Mouse (Mus musculus) embryonic fibroblast, embryonic 13.5 days (primary cell): ENCODE measurements around the gene Ccdc146. TPM values are rescaled to one million over a fixed set of nuclear protein-coding genes. Genes with fewer than 3 reads are reported as not detected.

Experiments used
- H3K27ac ChIP-seq: 2 replicates; pipeline ENCODE4 v1.5.1; 2012; ENCODE audit warnings: low read length, control low read depth, inconsistent platforms; ENCODE audit not compliant: insufficient read depth
- H3K4me1 ChIP-seq: 2 replicates; pipeline ENCODE4 v1.6.1; 2011; ENCODE audit warnings: low read length; ENCODE audit not compliant: control insufficient read depth, insufficient read depth
- H3K4me3 ChIP-seq: 2 replicates; pipeline ENCODE4 v1.5.1; 2011; ENCODE audit warnings: mild to moderate bottlenecking, control low read depth, low read length; ENCODE audit not compliant: insufficient read depth
- CTCF ChIP-seq: IDR thresholded peaks from 2 replicates; pipeline ENCODE4 v1.5.1; 2011; ENCODE audit warnings: mild to moderate bottlenecking, control low read depth, low read length, moderate library complexity, borderline replicate concordance; ENCODE audit not compliant: insufficient read depth
- POLR2A ChIP-seq: IDR thresholded peaks from 2 replicates; pipeline ENCODE4 v1.6.1; 2011; ENCODE audit warnings: low read depth, mild to moderate bottlenecking, control low read depth, low read length, moderate library complexity
- polyA plus RNA-seq: library from polyadenylated mRNA; stranded (reverse); fragments of >200 nt; gene quantifications from 2 replicates; pipeline ENCODE4 v1.2.4, GENCODE M21; 2011; ENCODE audit warnings: low read depth; ENCODE audit not compliant: missing spikeins, insufficient read length

Gene Ccdc146
- polyA plus RNA-seq, 1 experiment: not detected

DNA sequence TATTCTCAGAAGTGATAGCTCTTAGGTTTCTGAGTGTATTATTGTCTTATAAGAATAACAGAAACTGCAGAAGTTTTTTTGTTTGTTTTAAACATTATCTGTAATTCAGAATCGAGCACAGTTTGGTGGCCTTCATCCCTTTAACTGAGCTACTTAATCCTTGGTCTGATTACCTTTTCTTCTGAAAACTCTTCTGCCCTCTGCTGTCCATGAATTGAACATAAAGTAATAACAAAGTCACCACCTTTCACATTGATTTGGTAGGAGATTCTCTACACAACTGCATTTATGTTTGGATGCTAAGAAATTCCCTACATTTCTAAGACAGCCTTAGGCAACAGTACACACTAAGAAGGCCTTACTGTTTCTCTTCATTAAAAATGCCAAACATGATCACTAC is 3.9 kb downstream of the Ccdc146 start:
- TF ChIP-seq POLR2A (no peak), CTCF (no peak)
- Histone ChIP-seq H3K4me1 (no peaks in the 10 kb centered on the region), H3K4me3 (no peak overlapping the region), H3K27ac (no peak overlapping the region)

DNA sequence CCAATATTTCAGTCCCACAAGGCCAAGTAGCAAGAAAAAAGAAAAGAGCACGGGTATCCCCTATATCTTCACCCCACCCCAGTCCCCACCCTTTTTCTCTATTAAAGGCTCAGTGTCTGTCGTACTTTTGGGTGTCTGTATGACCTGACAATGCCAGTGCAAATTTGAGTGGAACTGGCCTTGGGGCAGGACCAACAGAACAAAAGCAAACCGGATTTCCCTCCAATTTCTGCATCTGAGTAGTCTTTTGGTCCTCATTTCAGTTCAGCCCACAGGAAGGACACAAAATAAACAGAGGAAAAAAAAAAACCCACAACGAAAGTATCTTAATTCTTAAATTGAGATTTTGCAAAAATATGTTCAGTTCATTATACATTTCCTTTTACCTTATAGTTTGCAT is 5.9 kb downstream of the Ccdc146 start:
- TF ChIP-seq POLR2A (no peak), CTCF (no peak)
- Histone ChIP-seq H3K27ac (no peak overlapping the region), H3K4me1 (no peaks in the 10 kb centered on the region), H3K4me3 (no peak overlapping the region)

DNA sequence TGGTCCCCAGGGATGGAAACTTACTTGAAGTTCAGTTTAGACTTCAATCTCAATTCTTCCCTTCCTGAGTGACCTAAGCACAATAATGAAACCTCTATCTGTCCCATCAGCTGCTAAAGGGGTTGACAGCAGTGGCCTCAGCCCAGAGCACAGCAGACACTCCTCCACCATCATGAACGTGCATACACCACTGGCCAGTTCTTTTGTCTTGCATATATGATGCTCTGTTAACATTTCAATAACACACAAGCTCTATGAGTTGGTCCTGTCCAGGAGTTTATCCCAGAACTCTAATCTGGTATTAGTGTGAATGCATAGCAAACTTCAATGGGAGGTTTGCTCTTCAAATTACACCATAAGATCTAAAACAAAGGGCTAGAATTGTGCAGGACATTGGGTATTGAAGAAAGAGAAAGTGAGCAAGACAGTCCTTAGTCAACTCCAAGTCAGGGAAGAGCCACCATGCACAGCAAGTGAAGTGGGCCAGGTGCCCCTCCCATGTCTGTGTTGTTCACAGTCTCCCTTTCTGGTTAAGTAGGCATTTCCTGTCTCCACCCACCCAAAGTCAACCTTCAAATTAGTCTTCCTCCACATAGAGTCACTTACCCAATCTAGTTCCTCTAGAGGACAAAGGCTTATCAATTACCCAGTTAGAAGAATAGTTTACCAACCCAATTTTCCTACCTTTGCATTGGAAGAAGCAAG is 10.2 kb downstream of the Ccdc146 start:
- no peak overlapping the region for H3K27ac ChIP-seq
- H3K4me3 ChIP-seq: no peak overlapping the region
- no peak for TF ChIP-seq CTCF
- TF ChIP-seq POLR2A: no peak
- H3K4me1 ChIP-seq: no peaks in the 10 kb centered on the region

DNA sequence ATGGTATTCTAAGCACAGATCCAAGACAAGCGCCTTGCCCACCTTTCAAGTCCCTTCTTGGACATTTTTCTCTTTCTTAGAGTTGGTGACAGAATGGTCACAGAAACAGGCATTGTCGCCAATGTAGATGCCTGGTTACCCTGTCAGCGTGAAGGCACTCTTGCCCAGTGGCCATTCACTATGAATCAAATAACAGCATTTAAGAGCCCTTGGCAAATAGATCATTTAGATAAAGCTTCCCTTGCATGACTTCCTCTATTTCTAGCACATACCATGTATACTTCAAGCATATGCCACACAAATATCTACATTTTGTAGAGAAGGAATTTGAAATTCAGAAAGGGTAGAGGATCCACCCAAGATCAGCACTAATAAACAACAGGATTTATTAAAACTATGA is 11.2 kb downstream of the Ccdc146 start:
- no peak overlapping the region for H3K27ac ChIP-seq
- H3K4me3 ChIP-seq: no peak overlapping the region
- H3K4me1 ChIP-seq: no peaks in the 10 kb centered on the region
- TF ChIP-seq POLR2A (no peak), CTCF (no peak)

DNA sequence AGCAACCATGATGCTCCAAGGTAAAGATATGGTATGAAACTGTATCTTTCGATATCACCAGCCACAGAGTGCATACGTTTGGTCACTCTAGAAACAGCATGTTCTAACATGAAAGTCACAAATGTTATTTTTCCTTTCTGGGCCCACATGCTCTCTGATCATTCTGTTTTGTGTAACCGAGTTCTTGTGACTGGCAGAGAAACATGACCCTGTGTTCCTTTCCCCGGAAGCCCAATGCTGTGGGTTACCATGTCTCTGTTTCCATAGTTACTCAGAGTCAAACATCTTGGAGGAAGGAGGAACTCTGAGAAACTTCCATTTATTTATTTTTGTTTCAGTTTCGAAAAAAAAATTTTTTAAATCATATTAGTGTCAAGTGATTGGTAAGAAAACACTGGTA is 12.4 kb downstream of the Ccdc146 start:
- H3K4me1 ChIP-seq: no peaks in the 10 kb centered on the region

DNA sequence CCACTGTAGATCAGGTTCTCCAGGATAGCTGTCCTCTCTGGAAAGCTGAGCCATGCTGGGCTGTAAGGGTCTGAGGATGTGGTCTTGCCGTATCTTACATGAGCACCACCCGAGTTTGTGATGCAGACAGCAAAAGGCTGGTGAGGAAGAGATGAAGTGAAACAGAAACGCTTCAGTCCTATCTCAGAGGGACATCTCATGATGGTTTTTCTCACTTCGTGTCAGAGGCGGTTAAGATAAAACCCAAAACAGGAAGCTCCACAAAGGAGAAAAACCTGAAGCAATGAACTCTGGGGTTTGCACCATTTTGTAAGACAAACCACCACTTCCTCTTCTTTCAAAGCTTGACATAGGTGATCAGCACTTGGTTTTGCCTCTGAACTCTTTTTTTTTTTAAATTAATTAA is 13.2 kb downstream of the Ccdc146 start:
- Histone ChIP-seq H3K4me3 (no peak overlapping the region), H3K4me1 (no peaks in the 10 kb centered on the region), H3K27ac (no peak overlapping the region)
- TF ChIP-seq POLR2A (no peak), CTCF (no peak)

More for the DNA sequence above, 12.4 kb downstream of the Ccdc146 start:
- no peak overlapping the region for H3K27ac ChIP-seq
- H3K4me3 ChIP-seq: no peak overlapping the region
- TF ChIP-seq POLR2A (no peak), CTCF (no peak)

DNA sequence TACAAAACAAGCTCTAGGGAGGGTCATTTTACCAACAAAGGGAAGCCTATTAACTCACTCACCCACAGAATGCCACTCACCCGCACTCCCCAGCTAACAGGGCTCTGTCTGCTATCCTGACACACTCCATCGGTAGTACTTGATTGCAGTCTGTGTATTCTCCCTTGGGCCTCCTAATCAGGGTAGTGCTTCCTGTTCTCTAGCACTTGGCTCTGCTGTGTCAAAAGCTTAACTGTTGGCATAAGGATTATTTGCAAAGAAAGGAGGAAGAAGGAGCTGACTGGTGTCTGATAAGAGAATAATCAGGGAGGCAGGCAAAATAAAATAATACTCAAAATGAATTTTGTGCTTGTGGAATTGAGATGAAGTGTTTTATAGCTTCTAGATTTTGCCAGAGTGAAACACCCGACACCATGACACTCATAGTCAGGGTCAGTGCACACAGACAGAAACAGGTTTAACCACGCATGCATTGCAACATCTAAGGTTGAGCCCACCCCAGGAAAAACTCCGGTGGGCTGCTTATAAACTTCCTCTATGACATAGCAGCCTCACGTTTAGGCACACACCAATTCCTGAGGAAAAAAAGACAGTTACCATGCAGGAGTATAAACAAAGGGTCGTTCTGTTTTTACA is 29.2 kb downstream of the Ccdc146 start:
- Histone ChIP-seq H3K27ac (no peak overlapping the region), H3K4me3 (no peak overlapping the region), H3K4me1 (no peaks in the 10 kb centered on the region)
- TF ChIP-seq CTCF (no peak), POLR2A (no peak)

DNA sequence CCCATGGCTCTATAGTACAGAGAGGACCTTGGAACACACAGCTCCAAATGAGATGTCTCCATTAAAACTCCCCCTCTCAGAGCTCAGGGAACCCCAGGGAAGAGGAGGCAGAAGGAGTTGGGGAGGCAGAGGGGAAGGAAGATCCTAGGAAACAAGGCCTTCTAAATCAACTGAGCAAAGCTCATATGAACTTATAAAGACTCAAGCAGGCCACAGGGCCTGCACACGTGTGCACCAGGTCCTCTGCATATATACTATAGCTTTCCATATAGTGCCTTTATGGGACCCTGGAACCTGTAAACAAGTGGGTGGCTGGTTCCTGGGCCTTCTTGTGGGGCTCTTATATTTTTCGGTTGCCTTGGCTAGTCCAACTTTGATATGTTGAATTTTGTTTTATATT is 29.9 kb downstream of the Ccdc146 start:
- Histone ChIP-seq H3K4me1 (no peaks in the 10 kb centered on the region), H3K4me3 (no peak overlapping the region), H3K27ac (no peak overlapping the region)
- no peak for TF ChIP-seq CTCF
- TF ChIP-seq POLR2A: no peak

DNA sequence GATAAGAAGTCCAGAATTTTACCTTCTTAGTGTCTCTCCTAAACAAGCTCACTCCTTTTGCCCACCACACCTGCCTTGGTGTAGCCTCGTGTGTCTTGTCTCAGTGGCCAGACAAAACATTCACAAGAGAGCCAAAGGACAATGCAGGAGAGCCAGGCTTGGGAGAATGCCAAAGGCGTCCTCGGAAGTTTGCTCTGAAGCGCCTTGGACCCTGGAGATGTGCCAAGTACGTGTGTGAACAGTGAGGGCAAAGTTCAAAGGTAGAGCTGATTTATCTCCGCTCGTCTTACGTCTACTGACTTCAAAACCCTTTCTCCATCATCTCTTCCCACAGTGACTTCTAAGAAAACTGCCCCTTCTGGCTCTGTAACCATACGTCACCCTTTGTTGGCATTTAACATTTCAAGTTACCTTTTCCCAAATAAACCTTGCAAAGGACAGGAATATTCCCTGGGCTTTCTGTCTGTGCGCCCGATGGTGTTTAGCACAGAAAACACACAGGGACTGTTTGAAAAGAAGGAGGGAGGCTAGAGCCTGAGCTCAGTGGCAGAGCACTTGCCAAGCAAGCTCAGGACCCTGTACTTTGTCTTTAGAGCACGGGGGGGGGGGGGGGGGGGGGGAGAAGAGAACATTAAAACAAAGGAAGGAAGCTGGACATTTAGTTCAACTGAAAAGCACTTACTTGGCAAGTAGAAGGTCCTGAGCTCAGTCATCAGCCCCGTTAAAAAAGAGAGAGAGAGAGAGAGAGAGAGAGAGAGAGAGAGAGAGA is 32.7 kb downstream of the Ccdc146 start:
- Histone ChIP-seq H3K4me3 (no peak overlapping the region), H3K4me1 (no peaks in the 10 kb centered on the region)
- no peak for TF ChIP-seq POLR2A
- no peak for TF ChIP-seq CTCF

DNA sequence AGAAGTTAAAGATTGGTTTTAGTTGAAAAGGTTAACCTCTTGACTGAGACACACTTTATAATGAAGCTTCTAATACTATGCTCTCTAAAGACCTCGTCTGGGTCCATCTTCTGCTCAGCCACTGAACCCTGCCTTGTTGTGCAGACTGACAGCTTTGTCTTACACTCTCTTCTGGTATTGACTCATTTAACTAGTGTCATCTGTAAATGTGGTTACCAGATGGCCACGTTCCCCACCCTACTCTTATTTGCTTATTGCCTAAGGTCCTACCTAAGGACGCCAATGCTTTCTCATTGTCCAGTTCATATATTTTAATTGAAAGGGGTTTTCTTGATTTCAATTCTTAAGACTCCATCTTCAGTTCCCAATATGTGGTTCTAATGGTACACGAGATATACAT is 35.6 kb downstream of the Ccdc146 start:
- H3K4me1 ChIP-seq: no peaks in the 10 kb centered on the region
- H3K27ac ChIP-seq: no peak overlapping the region
- TF ChIP-seq CTCF (no peak), POLR2A (no peak)
- no peak overlapping the region for H3K4me3 ChIP-seq

More for the DNA sequence above, 32.7 kb downstream of the Ccdc146 start:
- H3K27ac ChIP-seq: no peak overlapping the region
